Mouse (Mus musculus) heart, postnatal 0 days (tissue): ENCODE measurements around the gene Dnttip1. TPM values are rescaled to one million over a fixed set of nuclear protein-coding genes. Genes with fewer than 3 reads are reported as not detected.

Source experiments
- ATAC-seq: fragments of 200-750 bp; cut with Nextera tagmentation; 2 replicates; pipeline ENCODE4 v1.8.0; 2017; ENCODE audit warnings: low read depth, moderate number of reproducible peaks, moderate library complexity; ENCODE audit not compliant: insufficient read depth
- DNase-seq: peaks from one replicate; pipeline ENCODE4 v3.0.0-alpha.2; 2016; ENCODE audit warnings: low spot score
- H3K27ac ChIP-seq: fragments of 300-500 bp; sonication (generic); 2 replicates; pipeline ENCODE4 v1.5.1; 2014; ENCODE audit warnings: low read depth, mild to moderate bottlenecking
- H3K27me3 ChIP-seq: fragments of 300-500 bp; sonication (generic); 2 replicates; pipeline ENCODE4 v1.6.1; 2014; ENCODE audit warnings: low read length, mixed read lengths; ENCODE audit not compliant: control insufficient read depth, insufficient read depth
- H3K36me3 ChIP-seq: fragments of 300-500 bp; sonication (generic); replicated peaks from 2 replicates; pipeline ENCODE4 v1.6.1; 2014; ENCODE audit warnings: low read length, mixed read lengths; ENCODE audit not compliant: control insufficient read depth, insufficient read depth
- H3K4me1 ChIP-seq: fragments of 300-500 bp; sonication (generic); 2 replicates; pipeline ENCODE4 v1.6.1; 2014; ENCODE audit warnings: antibody characterized with exemption; ENCODE audit not compliant: control insufficient read depth, insufficient read depth
- H3K4me2 ChIP-seq: fragments of 300-500 bp; sonication (generic); 2 replicates; pipeline ENCODE4 v1.6.1; 2014; ENCODE audit warnings: low read depth, mild to moderate bottlenecking, low read length, moderate library complexity
- H3K4me3 ChIP-seq: fragments of 300-500 bp; sonication (generic); 2 replicates; pipeline ENCODE4 v1.5.1; 2014; ENCODE audit warnings: low read depth, low read length
- H3K9ac ChIP-seq: fragments of 300-500 bp; sonication (generic); replicated peaks from 2 replicates; pipeline ENCODE4 v1.6.1; 2014; ENCODE audit warnings: low read depth, low read length, mixed read lengths
- H3K9me3 ChIP-seq: fragments of 300-500 bp; sonication (generic); replicated peaks from 2 replicates; pipeline ENCODE4 v1.6.1; 2016; ENCODE audit warnings: low read length; ENCODE audit not compliant: control insufficient read depth
- CTCF ChIP-seq: IDR thresholded peaks from 2 replicates; pipeline ENCODE4 v1.5.1; 2016; ENCODE audit warnings: antibody characterized with exemption, control low read depth, low read depth
- EP300 ChIP-seq: IDR thresholded peaks from 2 replicates; pipeline ENCODE4 v1.6.1; 2016; ENCODE audit warnings: antibody characterized with exemption, low read depth
- WGBS: fragments of 180-500 bp; shearing (Covaris S2); extraction: QIAGEN DNeasy Blood & Tissue Kit; methylation state at CpG from one replicate; pipeline ENCODE4 v1.1.7; 2014; 5-methylcytosine and 5-hydroxymethylcytosine counted together
- polyA plus RNA-seq: library from polyadenylated mRNA; unstranded; fragments of >200 nt; fragmentation: Nextera tagmentation; extraction: Ambion mirVana; gene quantifications from 2 replicates; pipeline ENCODE4 v1.2.1, GENCODE M21; 2015
- total RNA-seq: library from RNA; depleted of rRNA; stranded (reverse); fragments of >200 nt; gene quantifications from 2 replicates; pipeline ENCODE4 v1.2.3, GENCODE M21; 2014; ENCODE audit warnings: low replicate concordance; rRNA removed

The Dnttip1 gene
- total and polyA plus RNA-seq, 2 experiments from 2014 or later, result 8.9 to 42.8 TPM

GRCm38 (mm10) chr2:164806614-164807013, 60.8 kb downstream of the Dnttip1 start:
- no peak for TF ChIP-seq CTCF
- no peak for TF ChIP-seq EP300
- Histone ChIP-seq H3K27ac (no peak overlapping the region), H3K36me3 (peaks cover 5% of the 10 kb centered on the region; the same call in 1 of the 2 replicates), H3K4me2 (no peak overlapping the region), H3K27me3 (no peaks in the 10 kb centered on the region), H3K4me1 (peaks cover 18% of the 10 kb centered on the region), H3K4me3 (no peak overlapping the region), H3K9me3 (no peaks in the 10 kb centered on the region), H3K9ac (no peak overlapping the region)
- no peak for ATAC-seq
- WGBS, result 74% methylated on average over 7 of the region's 7 CpGs
- no peak for DNase-seq

GRCm38 (mm10) chr2:164813557-164813956, 67.8 kb downstream of the Dnttip1 start:
- no peak overlapping the region for H3K27ac ChIP-seq
- H3K27me3 ChIP-seq, result no peaks in the 10 kb centered on the region
- no peaks in the 10 kb centered on the region for H3K9me3 ChIP-seq
- DNase-seq (no peak), ATAC-seq (no peak)
- H3K4me2 ChIP-seq, result no peak overlapping the region
- 64% methylated on average over 2 of the region's 2 CpGs for WGBS
- H3K4me3 ChIP-seq, result no peak overlapping the region
- no peak for TF ChIP-seq CTCF
- TF ChIP-seq EP300, result no peak
- no peaks in the 10 kb centered on the region; the same call in 1 of the 2 replicates for H3K4me1 ChIP-seq
- 0 out of 2 replicates have a peak, but pooled peaks cover 5% of the 10 kb centered on the region for H3K36me3 ChIP-seq
- H3K9ac ChIP-seq, result no peak overlapping the region

- H3K9ac ChIP-seq, result no peak overlapping the region
- DNase-seq (no peak), ATAC-seq (no peak)
- H3K27me3 ChIP-seq, result no peaks in the 10 kb centered on the region
- H3K4me1 ChIP-seq, result no peaks in the 10 kb centered on the region; the same call in 1 of the 2 replicates
- no peak overlapping the region for H3K4me2 ChIP-seq
- 68% methylated on average over 5 of the region's 5 CpGs for WGBS
- no peaks in the 10 kb centered on the region for H3K9me3 ChIP-seq
- H3K4me3 ChIP-seq, result no peak overlapping the region
- no peaks in the 10 kb centered on the region for H3K36me3 ChIP-seq
- TF ChIP-seq CTCF, result no peak
- no peak for TF ChIP-seq EP300
- no peak overlapping the region for H3K27ac ChIP-seq
Observed at GRCm38 (mm10) chr2:164815348-164815747, 69.6 kb downstream of the Dnttip1 start.

- Histone ChIP-seq H3K36me3 (0 out of 2 replicates have a peak, but pooled peaks cover under 1% of the 10 kb centered on the region), H3K27me3 (no peaks in the 10 kb centered on the region), H3K4me3 (no peak overlapping the region), H3K4me1 (no peaks in the 10 kb centered on the region; the same call in 1 of the 2 replicates), H3K4me2 (no peak overlapping the region), H3K9me3 (no peaks in the 10 kb centered on the region), H3K9ac (no peak overlapping the region), H3K27ac (no peak overlapping the region)
- DNase-seq, result no peak
- 57% methylated on average over 8 of the region's 8 CpGs for WGBS
- TF ChIP-seq CTCF, result no peak
- TF ChIP-seq EP300, result no peak
- no peak for ATAC-seq
Observed at GRCm38 (mm10) chr2:164815821-164816220, 70.0 kb downstream of the Dnttip1 start.

- TF ChIP-seq EP300 (no peak), CTCF (no peak)
- WGBS, result 63% methylated on average over 6 of the region's 6 CpGs
- Histone ChIP-seq H3K9ac (no peak overlapping the region), H3K4me3 (no peak overlapping the region), H3K4me2 (no peak overlapping the region), H3K27me3 (no peaks in the 10 kb centered on the region), H3K27ac (no peak overlapping the region), H3K36me3 (0 out of 2 replicates have a peak, but pooled peaks cover 10% of the 10 kb centered on the region), H3K4me1 (no peaks in the 10 kb centered on the region; the same call in 1 of the 2 replicates), H3K9me3 (no peaks in the 10 kb centered on the region)
- DNase-seq, result no peak
- ATAC-seq, result no peak
Observed at GRCm38 (mm10) chr2:164817206-164817605, 71.4 kb downstream of the Dnttip1 start.

GRCm38 (mm10) chr2:164817703-164818102, 71.9 kb downstream of the Dnttip1 start:
- no peak overlapping the region for H3K4me2 ChIP-seq
- no peak overlapping the region for H3K4me3 ChIP-seq
- H3K4me1 ChIP-seq, result no peaks in the 10 kb centered on the region; the same call in 1 of the 2 replicates
- DNase-seq (no peak), ATAC-seq (peak; percentile 52; the same call in 1 of the 2 replicates)
- peak; percentile 26; the same call in 1 of the 2 replicates for TF ChIP-seq CTCF
- TF ChIP-seq EP300, result no peak
- H3K27ac ChIP-seq, result no peak overlapping the region
- no peaks in the 10 kb centered on the region for H3K27me3 ChIP-seq
- no peak overlapping the region for H3K9ac ChIP-seq
- WGBS, result 71% methylated on average over 5 of the region's 5 CpGs
- H3K9me3 ChIP-seq, result no peaks in the 10 kb centered on the region
- 0 out of 2 replicates have a peak, but pooled peaks cover 10% of the 10 kb centered on the region for H3K36me3 ChIP-seq

Other genes starting within 250 kb of the Dnttip1 start
- gene Pigt, start 248.5 kb upstream of the Dnttip1 start, total RNA-seq, result 45.0 and 51.0 TPM in 2 replicates
- gene Pigt, start 248.5 kb upstream of the Dnttip1 start, polyA plus RNA-seq, result 30.9 and 32.0 TPM in 2 replicates
- 2.9 and 8.5 TPM in 2 replicates for gene Wfdc2, start 183.6 kb upstream of the Dnttip1 start, total RNA-seq
- 0.74 and 23.0 TPM in 2 replicates for gene Wfdc2, start 183.6 kb upstream of the Dnttip1 start, polyA plus RNA-seq
- gene Spint3, start 172.5 kb upstream of the Dnttip1 start, total RNA-seq, result not detected in 2 replicates
- not detected in 2 replicates for gene Spint3, start 172.5 kb upstream of the Dnttip1 start, polyA plus RNA-seq
- not detected in 2 replicates for gene Wfdc6a, start 160.5 kb upstream of the Dnttip1 start, total RNA-seq
- 0.25 and 0.30 TPM in 2 replicates for gene Wfdc6a, start 160.5 kb upstream of the Dnttip1 start, polyA plus RNA-seq
- gene Eppin, start 152.4 kb upstream of the Dnttip1 start, total RNA-seq, result not detected in 2 replicates
- not detected in 2 replicates for gene Eppin, start 152.4 kb upstream of the Dnttip1 start, polyA plus RNA-seq
- not detected in 2 replicates for gene Wfdc6b, start 132.5 kb upstream of the Dnttip1 start, total RNA-seq
- gene Wfdc6b, start 132.5 kb upstream of the Dnttip1 start, polyA plus RNA-seq, result not detected in 2 replicates
- gene Wfdc8, start 132.4 kb upstream of the Dnttip1 start, total RNA-seq, result not detected in 2 replicates
- not detected in 2 replicates for gene Wfdc8, start 132.4 kb upstream of the Dnttip1 start, polyA plus RNA-seq
- gene Wfdc16, start 107.2 kb upstream of the Dnttip1 start, total RNA-seq, result not detected in 2 replicates
- not detected in 2 replicates for gene Wfdc16, start 107.2 kb upstream of the Dnttip1 start, polyA plus RNA-seq
- gene Wfdc10, start 89.9 kb upstream of the Dnttip1 start, total RNA-seq, result not detected in 2 replicates
- not detected in 2 replicates for gene Wfdc10, start 89.9 kb upstream of the Dnttip1 start, polyA plus RNA-seq
- gene Wfdc9, start 89.4 kb upstream of the Dnttip1 start, total RNA-seq, result not detected in 2 replicates
- not detected in 2 replicates for gene Wfdc9, start 89.4 kb upstream of the Dnttip1 start, polyA plus RNA-seq
- not detected in 2 replicates for gene Wfdc11, start 71.9 kb upstream of the Dnttip1 start, total RNA-seq
- gene Wfdc11, start 71.9 kb upstream of the Dnttip1 start, polyA plus RNA-seq, result not detected in 2 replicates
- gene Wfdc13, start 60.9 kb upstream of the Dnttip1 start, total RNA-seq, result not detected in 2 replicates
- gene Wfdc13, start 60.9 kb upstream of the Dnttip1 start, polyA plus RNA-seq, result not detected in 2 replicates
- not detected in 2 replicates for gene Spint4, start 47.5 kb upstream of the Dnttip1 start, total RNA-seq
- not detected in 2 replicates for gene Spint4, start 47.5 kb upstream of the Dnttip1 start, polyA plus RNA-seq
- not detected in 2 replicates for gene Spint5, start 30.7 kb upstream of the Dnttip1 start, total RNA-seq
- gene Spint5, start 30.7 kb upstream of the Dnttip1 start, polyA plus RNA-seq, result not detected in 2 replicates
- gene Wfdc3, start 52 bp upstream of the Dnttip1 start, total RNA-seq, result not detected in 2 replicates
- 0.46 and 0.51 TPM in 2 replicates for gene Wfdc3, start 52 bp upstream of the Dnttip1 start, polyA plus RNA-seq
- gene Ube2c, start 23.9 kb downstream of the Dnttip1 start, total RNA-seq, result 175 and 320 TPM in 2 replicates
- gene Ube2c, start 23.9 kb downstream of the Dnttip1 start, polyA plus RNA-seq, result 116 and 117 TPM in 2 replicates
- 4.9 and 5.0 TPM in 2 replicates for gene Tnnc2, start 34.0 kb downstream of the Dnttip1 start, total RNA-seq
- gene Tnnc2, start 34.0 kb downstream of the Dnttip1 start, polyA plus RNA-seq, result 0.18 and 0.25 TPM in 2 replicates
- 46.4 and 98.1 TPM in 2 replicates for gene Snx21, start 39.8 kb downstream of the Dnttip1 start, total RNA-seq
- gene Snx21, start 39.8 kb downstream of the Dnttip1 start, polyA plus RNA-seq, result 29.8 and 30.8 TPM in 2 replicates
- 10.6 and 28.9 TPM in 2 replicates for gene Acot8, start 58.9 kb downstream of the Dnttip1 start, total RNA-seq
- 11.4 and 14.1 TPM in 2 replicates for gene Acot8, start 58.9 kb downstream of the Dnttip1 start, polyA plus RNA-seq
- 0.93 and 2.8 TPM in 2 replicates for gene Zswim3, start 59.1 kb downstream of the Dnttip1 start, total RNA-seq
- 3.3 and 3.4 TPM in 2 replicates for gene Zswim3, start 59.1 kb downstream of the Dnttip1 start, polyA plus RNA-seq
- 5.4 TPM in 2 replicates for gene Zswim1, start 76.7 kb downstream of the Dnttip1 start, total RNA-seq
- 7.0 and 7.4 TPM in 2 replicates for gene Zswim1, start 76.7 kb downstream of the Dnttip1 start, polyA plus RNA-seq
- not detected in 2 replicates for gene Spata25, start 82.6 kb downstream of the Dnttip1 start, total RNA-seq
- gene Spata25, start 82.6 kb downstream of the Dnttip1 start, polyA plus RNA-seq, result not detected in 2 replicates
- gene Ctsa, start 86.9 kb downstream of the Dnttip1 start, total RNA-seq, result 259 and 263 TPM in 2 replicates
- gene Ctsa, start 86.9 kb downstream of the Dnttip1 start, polyA plus RNA-seq, result 133 and 134 TPM in 2 replicates
- gene Neurl2, start 87.5 kb downstream of the Dnttip1 start, total RNA-seq, result 57.1 and 103 TPM in 2 replicates
- 68.4 and 76.5 TPM in 2 replicates for gene Neurl2, start 87.5 kb downstream of the Dnttip1 start, polyA plus RNA-seq
- gene Pltp, start 111.7 kb downstream of the Dnttip1 start, total RNA-seq, result 7.7 and 10.4 TPM in 2 replicates
- gene Pltp, start 111.7 kb downstream of the Dnttip1 start, polyA plus RNA-seq, result 8.3 and 8.6 TPM in 2 replicates
- gene Pcif1, start 133.3 kb downstream of the Dnttip1 start, total RNA-seq, result 51.8 and 63.6 TPM in 2 replicates
- gene Pcif1, start 133.3 kb downstream of the Dnttip1 start, polyA plus RNA-seq, result 50.6 and 54.2 TPM in 2 replicates
- 18.0 and 19.6 TPM in 2 replicates for gene Zfp335, start 165.8 kb downstream of the Dnttip1 start, total RNA-seq
- 3.7 TPM in 2 replicates for gene Zfp335, start 165.8 kb downstream of the Dnttip1 start, polyA plus RNA-seq
- 0.08 and 2.1 TPM in 2 replicates for gene Mmp9, start 194.8 kb downstream of the Dnttip1 start, total RNA-seq
- gene Mmp9, start 194.8 kb downstream of the Dnttip1 start, polyA plus RNA-seq, result 0.32 and 0.64 TPM in 2 replicates
- 0.50 and 3.5 TPM in 2 replicates for gene Slc12a5, start 214.8 kb downstream of the Dnttip1 start, total RNA-seq
- 0.31 and 0.48 TPM in 2 replicates for gene Slc12a5, start 214.8 kb downstream of the Dnttip1 start, polyA plus RNA-seq